Mouse (Mus musculus): ENCODE results near the gene Cpox.

The Cpox gene

DNA sequence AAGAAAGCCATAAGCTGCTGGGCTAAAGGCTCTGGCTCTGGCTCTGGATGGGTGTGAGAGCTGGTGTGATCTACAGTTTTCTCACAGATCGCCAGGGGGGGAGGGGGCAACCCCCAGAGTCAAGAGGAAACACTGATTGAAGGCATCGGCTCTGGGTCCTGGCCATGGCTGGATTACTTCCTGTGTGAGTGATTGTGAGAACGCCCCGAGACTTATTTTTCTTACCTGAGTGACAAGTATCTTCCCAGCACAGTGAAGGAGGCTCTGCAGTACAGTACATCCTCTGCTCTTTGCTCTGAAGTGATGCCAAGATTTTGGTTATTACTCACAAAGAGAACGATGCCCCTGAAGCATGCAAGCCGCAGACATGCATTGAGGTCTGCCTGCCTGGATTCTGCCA, 31.7 kb downstream of the Cpox start:
- no peak for DNase-seq (ENCODE audit: low spot score)

DNA sequence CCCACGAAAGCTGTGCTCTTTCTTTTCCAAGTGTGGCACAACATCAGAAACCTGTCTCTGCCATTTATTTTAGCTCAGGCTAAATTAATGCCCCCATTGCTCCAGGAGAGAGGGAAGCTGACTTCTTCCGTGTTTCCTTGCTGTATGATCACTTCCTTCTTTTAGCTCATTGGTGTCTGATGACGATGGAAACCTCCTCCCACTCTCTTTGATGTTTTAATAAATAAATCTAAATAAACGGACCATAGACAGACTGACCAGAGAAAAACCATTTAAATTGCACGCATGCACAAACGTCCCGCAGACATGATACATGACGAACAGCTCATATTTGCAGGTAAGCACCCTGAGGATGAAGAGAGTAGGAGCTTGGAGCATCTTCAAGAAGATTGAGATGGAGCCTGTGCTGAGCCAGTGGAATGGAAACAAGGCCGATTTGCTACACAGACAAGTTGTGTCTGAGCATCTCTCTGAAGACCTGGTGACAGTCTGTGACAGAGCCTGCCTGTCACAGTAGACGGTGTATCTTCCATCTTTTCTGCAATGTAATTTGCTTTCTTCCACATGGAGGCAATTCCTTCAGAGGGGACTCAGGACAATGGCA, 32.3 kb downstream of the Cpox start:
- no peak for DNase-seq (ENCODE audit: low spot score)

DNA sequence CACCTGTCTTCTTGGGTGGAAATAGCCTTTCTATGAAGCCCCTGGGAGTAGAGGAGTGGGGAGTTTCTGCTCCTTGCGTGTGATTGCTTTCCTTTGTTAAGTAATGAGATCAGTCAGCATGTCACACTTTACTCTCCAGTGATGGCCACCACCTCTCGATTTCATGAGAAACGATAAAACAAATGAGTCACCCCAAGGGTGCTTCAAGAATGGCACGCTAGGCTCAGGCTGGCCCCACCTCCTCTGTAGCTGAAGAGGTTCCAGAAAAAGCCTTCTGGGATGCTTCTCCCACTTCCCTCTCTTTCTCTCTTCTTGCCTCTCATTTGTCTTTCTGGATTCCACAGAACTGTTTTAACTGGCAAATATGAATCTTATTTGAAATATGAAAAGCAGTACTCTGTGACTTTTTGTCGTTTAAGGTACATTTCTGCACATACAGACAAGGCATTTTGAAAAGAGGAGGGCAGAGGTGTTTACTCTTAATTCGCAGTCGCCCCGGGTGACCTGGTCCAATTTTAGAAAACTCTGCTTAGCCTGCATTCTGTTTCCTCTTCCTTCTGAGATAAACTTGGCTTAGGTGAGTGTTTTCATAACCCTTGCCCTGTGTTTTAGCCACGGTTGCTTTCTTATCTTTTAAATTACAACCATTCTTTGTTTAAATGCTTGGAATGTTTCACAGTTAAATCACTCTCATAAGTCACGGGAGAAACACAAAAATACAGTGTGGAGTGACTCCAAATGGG, 33.5 kb downstream of the Cpox start:
- no peak for DNase-seq (ENCODE audit: low spot score)

DNA sequence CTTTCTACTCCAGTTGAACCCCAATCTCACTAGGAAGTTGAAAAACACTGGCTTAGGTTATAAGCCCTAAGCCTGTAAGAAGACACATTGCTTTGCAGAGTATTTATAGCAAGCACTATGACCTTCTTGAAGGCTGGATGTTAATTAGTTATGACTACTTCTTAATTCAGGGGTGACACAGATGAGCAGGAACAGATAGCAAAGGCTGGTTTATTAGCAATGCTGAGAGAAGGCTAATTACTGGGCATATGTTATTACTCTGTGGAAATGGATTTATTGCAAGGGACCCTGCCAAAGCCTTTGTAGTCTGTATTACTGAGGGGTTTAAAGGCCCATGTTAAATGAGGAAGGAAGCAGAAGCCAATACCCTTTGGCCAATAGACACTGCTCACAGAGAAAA, 34.9 kb downstream of the Cpox start:
- no peak for DNase-seq (ENCODE audit: low spot score)

DNA sequence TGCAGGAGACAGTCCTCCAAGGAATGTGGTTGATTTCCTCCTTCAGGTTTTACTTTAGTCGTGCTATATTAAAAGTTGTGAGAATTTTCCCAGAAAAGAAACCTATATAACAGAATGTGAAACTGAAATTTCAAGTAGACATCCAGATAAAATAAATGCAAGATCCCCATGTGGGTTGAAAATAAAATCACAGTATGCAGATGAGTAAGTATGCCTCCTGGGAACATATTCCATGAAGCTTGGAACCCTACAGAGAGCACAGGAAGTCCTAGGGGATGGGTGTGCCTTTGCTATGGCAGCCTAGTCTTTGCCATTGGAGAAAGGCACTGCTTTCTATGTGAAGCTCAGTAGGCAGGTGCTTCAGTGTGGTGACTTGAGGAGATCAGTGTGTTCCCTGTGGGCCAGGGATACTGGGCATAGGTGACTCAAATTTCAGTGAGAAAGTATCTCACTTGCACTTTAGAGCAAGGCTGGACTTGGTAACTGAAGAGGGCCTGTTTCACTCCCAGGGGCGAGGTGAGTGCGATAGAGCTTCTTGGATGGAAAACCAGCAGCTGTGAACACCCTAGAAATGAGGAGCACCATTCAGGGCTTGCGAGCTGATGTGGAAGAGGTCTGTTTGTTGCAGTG, 37.3 kb downstream of the Cpox start:
- no peak for DNase-seq (ENCODE audit: low spot score)

DNA sequence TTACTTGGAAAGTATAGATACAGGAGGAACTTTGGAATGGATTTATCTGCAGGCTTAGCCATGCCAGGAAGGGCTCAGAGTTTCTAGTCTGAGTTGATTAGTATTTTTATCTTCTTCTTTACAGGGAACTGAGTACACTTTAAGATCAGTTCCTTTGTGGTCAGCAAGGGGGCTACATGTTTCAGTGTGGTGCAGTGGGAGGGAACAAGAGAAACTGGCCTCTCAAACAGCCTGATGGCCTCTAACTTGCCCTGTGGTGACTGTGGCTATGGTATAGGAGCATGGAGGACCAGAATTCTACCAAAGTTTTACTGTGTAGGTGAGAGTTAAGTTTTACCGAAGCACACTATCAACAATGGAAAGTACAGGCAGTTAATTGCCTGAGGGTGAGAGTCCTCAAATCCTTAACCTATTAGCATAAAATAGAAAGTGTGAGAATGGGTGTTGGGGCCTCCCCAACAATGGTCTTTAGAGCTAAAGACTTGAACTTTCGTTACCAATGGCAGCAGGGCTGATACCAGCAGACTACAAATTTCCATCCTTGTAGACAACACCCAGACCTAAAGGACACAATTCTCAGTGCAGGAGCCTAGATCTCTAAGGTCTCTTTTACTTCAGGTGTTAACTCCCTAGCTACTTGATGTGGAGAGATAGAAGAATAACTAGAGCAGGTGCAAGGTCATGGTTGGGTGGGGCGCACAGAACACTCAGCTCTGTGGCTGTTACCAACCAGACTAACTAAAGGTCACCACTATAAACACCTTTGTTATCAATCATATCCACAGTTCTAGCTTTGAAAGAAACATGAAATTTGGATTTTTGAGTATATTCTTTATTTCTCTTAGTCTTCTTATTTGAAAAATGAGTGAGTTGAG, 38.7 kb downstream of the Cpox start:
- no peak for DNase-seq (ENCODE audit: low spot score)

DNA sequence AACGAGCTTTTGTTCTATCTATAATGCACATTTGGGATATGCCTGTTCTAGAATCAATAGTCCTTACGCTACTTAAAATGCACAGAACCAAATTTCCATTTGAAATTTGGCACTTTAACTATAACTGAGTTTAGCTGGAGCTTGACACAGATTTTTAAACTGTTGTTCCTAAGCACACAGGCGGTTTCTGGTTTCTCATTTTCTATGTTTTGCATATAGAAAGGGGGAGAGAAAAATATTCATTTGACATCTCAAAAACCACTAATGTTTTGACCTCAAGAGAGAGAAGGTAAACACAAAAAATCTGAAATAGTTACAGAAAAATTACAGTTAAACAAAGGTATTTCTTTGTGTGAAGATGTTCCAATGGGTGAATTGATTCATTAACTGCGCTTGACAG, 39.4 kb downstream of the Cpox start:
- DNase-seq (ENCODE audit: low spot score): no peak

DNA sequence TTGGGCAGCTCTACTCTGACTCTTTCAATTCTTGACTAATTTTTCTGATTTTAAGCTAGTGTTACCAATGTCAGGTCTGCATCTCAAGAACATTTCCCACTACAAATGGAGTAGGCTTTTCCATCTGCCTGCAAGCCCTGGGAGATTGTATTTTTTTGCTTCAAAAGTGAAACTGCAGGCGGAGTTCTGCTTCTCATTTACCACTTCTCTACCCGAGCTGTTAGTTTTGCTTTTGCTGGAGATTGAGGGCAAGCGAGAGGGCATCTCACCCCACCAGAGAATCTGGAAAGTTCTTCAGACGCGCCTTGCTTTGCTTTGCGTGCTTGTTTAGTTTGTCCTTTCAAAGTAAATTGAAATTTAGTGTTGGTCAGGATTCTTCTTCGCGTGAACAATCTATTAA, 42.1 kb downstream of the Cpox start:
- DNase-seq (ENCODE audit: low spot score): no peak

DNA sequence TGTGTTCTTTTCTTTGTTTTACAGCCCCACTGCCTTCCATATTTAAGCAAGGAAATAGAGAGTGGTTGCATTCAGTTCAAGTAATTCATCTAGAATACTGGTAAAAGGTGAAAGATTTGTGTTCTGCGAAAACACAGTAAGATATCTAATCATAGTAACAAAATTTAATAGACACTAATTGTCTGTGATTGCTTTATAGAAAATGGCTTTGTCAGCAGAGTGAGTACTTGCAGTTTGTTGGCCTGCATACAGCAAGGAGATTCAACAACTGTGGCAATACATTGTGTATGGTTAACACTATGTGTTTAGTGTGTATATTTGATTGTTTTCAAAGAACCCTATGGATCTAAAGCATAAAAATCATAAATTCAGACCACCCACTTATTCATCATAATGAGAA, 43.0 kb downstream of the Cpox start:
- no peak for DNase-seq (ENCODE audit: low spot score)

DNA sequence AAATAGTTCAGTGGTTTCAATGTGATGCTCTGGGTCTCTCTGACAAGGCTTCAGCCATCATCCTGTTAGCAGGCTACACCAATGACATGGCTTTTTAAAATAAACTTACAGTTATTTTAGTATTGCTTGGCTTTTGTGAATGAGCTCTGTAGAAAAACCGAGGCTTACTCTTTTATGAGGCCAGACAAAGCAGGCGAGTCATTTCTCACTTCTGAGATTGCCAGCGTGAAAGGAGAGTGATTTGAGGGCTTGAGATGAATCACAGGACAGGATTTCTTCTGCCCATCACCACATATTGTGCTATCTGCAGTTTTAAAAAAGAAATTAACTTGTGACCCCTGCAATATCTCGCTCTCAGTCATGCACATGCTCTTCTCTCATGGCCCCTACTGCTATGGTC, 44.9 kb downstream of the Cpox start:
- no peak for DNase-seq (ENCODE audit: low spot score)

DNA sequence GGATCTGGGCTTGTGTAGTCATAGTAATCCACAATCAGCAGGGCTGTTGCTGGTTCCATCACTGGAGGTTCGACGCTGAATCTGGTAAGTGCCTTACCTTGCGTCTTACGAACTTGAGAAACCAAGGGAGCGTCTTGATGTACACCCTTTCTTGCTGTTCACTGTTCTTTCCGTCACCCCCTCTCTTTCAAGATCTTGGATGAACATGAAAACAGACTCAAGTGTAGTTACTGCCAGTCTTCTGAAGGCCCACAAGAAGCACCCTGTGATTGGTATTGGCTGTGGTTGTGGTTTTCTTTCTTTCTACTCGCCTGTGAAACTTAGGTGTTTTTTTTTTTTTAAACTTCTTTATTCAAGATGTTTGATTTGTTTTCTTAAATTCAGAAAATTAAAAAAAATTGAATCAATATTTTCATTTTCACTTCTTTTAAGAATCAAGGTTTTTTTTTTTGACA, 48.6 kb downstream of the Cpox start, which contains the start of gene Gpr15:
Gene Gpr15, minus strand, starts transcription at position 405 of the 455 bp plus-strand sequence.
- DNase-seq (ENCODE audit: low spot score): no peak

DNA sequence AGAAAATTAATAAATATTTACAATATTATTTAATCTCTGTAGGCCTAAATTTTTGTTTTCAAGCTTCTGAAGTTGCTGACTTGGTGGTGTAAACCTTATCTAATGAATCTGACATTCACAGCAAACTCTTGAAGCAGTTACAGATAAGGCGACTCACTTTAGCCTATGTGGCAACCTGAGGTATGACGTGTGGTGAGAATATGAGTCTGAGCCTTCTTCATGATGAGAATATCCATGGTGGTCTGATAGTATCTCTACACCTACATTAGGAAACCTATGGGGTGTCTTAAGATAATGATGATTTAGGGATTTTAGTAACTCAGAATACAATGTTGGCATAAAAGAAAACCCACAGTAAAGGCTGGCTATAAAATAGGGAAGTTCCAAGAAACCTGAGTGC, 52.2 kb downstream of the Cpox start:
- no peak for DNase-seq (ENCODE audit: low spot score)

DNA sequence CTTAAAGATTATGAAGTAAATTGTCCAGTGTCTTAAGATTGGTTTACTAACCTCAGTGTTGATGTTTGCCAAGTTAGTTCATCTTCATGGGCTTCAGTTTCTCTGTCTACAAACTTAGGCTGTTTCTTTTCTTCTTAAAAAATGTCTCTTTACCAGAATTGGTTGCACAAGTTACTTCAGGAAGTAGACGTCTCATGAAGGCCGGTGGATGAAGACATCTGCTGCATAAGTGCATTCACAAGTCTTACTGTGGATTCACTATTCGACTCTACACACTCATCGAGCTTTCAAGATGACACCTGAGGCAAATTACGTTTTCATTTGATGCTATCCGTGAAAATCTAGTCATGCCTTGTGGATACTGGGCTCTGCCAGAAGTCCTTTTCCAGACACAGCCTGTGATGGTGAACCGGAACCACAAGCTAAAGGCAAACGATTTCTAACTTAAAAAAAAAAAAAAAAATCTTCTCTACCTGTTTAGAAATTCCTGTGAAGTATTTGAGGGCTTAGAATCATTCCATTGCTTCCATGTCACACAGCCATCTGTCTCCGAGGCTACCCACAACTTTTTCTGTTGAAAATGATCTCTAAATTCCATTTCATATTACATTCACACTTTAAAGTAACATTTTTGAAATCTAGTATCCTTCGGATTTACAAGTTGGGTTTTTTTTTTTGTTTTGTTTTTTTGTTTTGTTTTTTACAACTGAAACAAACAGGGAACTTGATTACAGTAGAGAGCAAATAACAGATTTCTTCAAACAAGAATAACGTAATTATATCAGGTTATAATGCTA, 56.8 kb downstream of the Cpox start:
- DNase-seq (ENCODE audit: low spot score): no peak

DNA sequence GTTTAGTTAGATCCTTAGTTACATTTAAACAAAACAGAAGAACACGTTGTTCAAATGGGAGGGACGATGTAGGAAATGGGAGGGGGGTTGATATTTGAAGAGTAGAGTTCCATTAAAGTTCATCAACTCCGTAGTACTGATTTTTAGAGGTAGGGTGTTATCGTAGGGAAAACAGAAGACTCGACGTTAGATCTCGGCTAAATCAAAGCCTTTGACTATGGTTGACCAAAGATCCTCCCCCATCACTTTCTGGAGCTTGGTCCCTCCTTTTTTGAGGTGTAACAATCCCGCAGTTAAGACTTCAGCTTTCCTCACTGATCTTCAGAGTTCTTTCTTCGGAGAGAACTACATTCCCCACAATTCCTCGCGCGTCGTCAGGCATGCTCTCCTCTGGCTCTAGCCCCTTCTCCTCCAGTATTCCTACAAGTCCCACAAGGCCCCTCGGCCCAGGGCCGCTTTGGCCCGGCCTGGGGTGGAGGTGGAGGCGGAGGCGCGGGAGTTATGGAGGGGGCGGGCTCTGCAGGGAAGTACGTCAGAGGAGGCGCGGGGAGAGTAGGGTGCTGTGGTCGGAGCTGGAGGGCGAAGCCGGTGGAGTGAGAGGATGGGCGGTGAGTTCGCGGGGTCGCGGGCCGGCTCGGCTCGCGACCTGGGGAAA, 57.5 kb downstream of the Cpox start, which contains the start of gene Cldnd1:
Gene Cldnd1, plus strand, starts transcription at position 434 of the 655 bp plus-strand sequence.
- DNase-seq (ENCODE audit: low spot score): peak; percentile 88

DNA sequence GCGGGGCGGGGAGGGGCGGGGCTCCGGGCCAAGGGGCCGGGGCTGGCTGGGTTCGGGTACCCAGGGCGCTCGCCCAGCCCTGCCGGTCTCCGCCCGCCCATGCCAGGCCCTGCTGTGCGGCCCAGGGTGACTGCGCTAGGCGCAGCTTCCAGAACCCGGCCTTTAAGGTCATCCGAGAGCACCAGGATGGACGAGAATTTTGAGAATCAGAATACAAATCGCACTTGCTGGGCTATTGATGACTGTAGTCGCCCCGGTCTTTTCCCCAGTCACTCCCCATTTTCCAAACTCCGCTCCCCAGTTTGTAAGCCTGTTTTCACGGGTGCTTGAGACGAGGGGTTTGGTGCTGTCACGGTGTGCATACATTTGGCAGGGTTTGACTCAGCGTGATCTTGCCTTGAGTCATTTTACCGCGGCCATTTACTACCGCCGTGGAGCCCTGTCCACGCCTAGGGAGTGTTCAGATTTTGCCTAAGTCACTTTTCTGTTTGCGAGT, 58.1 kb downstream of the Cpox start:
- DNase-seq (ENCODE audit: low spot score): peak; percentile 25

DNA sequence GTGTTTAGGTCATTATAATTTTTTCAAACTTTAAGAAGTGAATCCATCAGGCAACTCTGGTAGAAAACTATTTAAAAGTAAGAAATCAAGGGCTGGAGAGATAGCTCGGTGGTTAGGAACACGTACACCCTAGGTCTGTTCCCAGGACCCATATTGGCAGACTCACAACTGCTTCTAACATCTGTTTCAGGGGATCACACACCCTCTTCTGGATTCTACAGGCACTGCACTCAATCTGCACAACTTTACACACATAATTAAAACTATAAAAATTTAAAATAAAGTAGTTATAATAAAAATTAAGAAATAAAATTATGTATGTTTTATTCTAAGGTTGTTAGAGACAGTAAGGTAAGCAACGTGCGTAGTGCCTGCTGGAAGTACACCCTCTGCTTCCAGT, 68.1 kb downstream of the Cpox start:
- no peak for DNase-seq (ENCODE audit: low spot score)

DNA sequence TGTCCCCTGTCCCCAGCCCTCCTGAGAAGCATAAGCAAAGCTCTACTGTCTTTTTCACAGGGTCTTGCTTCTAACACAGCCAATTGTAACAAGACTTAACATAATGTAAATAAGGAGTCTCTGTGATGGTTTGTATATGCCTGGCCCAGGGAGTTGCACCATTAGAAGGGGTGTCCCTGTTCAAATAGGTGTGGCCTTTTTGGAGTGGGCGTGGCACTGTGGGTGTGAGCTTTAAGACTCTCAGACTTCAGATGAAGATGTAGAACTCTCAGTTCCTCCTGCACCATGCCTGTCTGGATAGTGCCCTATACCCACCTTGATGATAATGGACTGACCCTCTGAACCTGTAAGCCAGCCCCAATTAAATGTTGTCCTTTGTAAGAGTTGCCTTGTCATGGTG, 68.7 kb downstream of the Cpox start:
- DNase-seq (ENCODE audit: low spot score): peak; percentile 40

DNA sequence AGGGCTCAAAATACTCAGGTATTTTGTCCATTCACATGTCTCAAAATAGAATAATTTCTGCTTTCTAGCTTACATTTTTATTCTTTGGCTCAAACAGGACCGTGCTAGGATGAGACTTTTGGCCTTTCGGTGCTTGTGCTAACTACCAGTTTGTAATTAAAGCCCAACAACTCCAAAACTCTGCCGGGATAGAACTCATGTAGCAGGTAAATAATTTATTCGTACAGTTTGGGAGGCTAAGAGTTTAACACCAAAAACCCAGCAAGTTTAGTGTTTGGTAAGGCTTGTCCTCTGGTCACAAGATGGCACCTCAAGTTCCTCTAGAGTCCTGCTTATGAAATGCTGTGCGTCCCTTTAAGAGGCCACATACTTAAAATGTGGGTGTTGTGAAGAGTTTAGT, 70.7 kb downstream of the Cpox start:
- no peak for DNase-seq (ENCODE audit: low spot score)

DNA sequence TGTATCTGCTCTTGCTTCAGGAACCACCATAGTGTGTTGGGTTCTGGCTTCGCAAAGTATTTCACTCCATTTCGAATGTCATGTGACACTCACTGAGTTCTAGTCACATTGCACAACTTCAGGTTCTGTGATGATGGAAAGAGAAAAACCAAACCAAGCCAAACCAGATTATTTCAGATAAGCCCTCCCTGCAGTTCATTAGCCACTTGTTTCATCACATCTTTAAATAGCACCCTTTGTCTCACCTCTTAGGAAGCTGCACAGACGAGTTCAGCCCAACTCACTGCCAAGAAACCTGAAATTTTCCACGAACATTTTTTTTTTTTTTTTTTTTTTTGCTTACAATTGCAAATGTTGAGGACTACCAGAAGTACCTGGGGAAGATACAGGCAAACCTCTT, 76.6 kb downstream of the Cpox start:
- DNase-seq (ENCODE audit: low spot score): no peak

DNA sequence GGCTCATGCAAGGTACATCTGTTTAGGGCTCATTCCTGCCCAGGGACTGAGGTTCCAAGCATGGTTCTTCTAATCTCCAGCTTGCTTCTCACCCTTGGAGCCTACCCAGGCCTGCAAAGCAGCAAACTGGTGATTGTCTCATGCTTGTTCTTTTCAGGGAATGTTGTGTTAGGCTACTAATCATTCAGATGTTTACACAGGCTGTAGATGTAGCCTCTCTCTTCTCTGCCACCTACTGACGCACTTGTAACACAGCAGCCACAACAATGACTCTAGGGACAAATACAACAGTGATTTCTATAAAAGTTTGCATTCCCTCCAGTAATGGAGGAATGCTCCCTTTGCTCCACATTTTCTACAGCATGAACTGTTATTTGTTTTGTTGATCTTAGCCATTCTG, 81.2 kb downstream of the Cpox start:
- DNase-seq (ENCODE audit: low spot score): no peak

DNA sequence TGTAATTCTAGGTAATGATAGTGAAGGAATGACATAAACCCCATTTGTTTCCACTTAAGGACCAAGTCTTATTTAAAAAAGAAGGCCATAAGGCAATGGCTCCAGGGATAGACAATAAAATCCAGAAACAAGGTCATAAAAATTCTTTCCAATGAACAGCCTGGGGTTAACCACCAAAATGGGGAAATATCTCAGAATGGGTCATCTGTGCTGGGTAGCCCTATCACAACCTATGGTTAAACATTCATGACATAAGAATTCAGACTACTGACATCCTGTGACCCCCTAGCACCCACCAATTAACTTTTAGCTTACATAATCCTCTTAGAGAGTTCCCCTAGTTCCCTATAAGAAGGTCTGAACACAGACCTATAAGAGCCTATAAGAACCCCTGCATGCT, 86.1 kb downstream of the Cpox start:
- DNase-seq (ENCODE audit: low spot score): no peak
